Mouse (Mus musculus): ENCODE data around the gene Faim.

Gene Faim

DNA sequence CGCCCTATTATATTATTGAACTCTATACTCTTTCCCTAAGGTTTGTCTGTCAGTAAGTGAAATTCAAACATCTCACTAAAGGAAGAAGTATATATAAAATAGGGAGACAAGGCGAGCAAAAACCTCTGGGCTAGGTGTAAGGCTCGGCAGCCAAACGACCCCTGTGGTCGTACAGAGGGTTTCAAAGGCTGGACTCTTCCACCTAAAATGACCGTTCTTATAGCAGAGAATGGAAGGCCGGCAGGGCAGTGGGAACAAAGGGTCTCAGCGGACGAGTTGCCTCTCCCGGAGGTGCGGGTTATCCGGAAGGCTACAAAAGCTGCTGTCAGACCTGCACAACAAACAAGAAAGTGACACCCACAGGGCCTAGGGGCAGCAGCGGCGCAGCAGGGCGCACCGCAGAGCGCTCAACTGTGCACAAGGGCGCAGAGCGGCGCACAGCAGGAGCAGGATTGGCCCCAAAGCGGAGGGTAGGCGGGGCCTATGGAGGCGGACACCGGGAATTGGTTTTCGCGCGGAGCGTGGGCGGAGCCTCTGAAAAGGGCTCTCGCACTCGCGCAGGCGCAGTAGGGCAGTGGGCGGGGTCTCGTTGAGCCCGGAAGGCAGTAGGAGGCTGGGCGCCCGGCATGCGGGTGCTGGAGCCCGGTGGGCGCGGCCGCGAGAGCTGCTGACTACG lies at the start of gene Faim:
Gene Faim (plus strand): TSS at position 574 of the 676 bp plus-strand sequence.
- peak; percentile 99 for DNase-seq

DNA sequence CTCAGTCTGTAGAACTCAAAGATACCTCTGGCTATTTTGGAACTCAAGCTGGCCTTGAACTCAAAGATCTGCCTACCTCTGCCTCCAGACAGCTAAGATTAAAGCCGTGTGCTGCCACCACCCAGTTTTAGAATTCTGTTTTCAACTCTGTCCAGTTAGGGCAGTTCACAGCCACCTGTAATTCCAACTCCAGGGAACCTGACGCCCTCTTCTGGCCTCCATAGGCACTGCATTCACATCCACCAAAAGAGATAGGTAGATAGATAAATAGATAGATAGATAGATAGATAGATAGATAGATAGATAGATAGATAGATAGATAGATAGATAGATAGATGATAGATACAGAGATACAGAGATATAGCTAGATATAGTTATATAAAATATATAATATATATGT lies 46.9 kb upstream of the Faim start:
- DNase-seq, result no peak

DNA sequence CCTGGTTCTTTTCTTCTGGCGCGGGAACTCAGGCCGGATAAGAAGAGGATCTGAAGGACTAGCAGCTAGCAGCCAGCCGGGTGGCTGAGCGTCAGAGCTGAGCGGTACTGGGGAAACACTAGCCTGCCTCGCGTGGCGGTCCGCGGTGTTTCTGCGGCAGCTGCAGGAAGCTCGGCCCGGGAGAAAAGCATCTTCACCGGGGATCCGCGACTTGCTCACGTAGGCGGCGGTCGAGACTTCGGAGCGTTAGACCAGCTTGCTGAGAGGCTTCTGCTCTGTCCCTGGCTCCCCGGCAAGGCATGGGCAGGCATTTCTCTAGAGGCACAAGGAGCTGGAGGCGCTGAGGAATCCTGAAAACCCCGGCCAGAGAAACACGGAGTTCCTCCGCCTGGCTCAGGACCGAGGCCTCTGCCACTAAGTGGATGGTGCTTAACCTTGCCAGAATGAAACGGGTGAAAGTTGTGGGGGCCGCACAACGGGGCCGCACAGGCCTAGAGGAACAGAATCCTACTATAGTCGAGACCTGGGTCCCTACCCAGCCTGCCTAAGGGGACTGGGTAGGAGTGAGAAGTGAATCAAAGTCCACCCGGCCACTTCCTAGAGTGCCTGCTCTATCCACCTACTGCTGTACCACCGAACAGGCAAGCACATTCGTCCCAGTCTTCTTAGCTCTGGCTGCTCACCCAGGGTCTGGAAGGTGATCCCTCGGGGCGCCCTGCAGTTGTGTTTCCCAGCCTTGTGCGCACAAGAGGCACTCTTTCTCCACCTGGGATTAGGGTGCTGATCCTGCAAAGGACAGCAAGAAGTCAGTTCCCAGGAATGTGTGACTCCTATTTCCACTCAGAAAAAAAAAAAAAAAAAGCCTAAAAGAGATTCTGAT lies 33.8 kb upstream of the Faim start:
- DNase-seq, result no peak

DNA sequence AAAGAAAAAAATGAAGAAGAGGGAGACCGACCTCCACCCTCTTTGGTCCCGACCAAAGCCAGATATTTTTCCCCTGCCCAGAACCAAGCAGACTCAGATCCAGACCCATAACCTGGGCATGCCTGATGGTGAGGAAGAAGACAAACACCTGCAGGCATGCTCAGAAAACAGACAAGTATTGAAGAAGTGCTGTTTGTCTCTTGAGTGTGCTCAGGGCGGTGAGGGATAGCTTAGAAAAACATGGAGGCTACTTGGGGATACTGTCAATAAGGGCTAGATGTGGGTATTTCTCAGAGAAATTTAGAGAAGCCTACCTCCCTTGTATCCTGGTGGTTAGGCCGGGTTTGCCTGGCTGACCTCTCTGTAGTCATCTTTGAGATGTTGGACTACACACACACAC lies 32.9 kb upstream of the Faim start:
- no peak for DNase-seq

DNA sequence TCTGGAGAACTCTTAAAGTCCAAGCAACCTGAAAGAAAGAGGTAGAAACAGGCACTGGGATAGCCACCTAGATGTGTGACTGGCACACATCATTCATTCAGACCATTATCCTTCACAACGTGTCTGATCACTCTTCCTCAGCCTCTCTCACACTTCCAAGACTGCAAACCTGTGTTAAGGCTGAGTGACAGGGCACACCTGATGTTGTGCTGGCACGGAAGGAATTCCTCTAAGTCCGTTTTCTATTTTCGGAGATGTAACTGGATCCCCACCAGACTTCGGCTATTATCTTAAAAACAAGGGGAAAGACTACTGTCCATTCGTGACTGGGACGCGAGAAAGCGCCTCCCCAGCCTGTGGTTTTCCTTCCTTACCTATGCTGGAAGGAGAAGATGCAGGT lies 32.3 kb upstream of the Faim start:
- DNase-seq, result no peak

DNA sequence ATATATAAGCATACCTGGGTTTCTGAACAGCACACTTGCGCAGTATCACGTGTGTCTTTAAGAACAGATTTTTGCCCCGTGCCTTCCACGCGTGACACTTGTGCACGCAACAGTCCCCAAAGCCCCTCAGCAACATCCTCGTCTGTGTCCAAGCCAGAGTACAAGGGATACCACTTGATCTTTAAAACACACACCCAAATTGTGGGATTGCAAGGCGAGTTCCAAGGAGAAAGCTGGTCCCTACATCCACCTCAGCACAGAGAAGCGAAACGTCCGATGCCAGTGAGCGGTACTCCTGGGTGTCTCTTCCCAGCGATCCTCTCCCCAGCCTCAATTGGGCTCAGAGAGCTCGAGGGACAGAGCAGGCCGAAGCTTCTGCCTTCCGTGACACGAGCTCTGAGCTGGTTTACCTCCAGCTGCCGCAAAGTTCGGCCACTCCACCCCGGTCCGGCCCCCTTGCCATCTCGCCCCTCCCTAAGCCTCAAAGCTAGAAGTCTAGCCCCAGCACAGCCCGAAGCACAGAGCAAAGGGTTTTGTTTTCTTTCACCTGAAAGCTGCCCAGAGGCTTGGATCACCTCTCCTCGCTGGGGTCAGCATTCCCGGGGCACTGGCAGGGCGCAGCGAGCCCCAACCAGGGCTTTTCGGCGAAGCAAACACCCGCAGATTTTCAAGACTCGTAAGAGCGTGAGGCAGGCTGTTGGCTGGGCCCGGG lies 31.6 kb upstream of the Faim start:
- no peak for DNase-seq

DNA sequence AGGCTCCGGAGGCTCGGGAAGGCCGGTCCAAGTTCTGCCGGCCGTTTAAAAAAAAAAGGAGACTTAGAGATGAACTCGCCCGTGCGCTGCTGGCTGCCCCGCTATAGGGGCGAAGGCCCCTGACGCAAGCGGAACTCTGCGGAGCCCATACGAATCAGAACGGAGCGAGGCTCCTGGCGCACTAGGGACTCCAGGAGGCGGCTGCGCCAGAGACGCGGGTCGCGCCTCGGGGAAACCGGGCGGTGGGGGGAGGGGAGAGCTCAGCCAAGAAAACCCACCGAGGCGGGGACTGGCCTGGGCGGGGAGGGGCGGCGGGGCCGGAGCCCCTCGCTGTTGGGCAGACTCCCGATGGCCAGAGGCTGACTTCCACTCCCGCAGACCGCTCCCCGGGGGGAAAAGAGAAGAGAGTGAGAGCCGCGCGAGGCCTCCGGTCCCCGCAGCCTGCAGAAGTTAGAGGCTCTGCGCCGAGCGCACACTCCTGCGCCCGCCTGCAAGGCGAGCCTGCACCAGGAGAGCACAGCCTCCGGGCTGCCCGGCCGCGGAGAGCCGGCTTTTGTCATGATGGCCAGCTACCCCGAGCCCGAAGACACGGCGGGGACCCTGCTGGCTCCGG lies 31.0 kb upstream of the Faim start, which contains the start of gene Foxl2:
Gene Foxl2 (plus strand): TSS at position 186 of the 613 bp plus-strand sequence.
- peak; percentile 17 for DNase-seq

DNA sequence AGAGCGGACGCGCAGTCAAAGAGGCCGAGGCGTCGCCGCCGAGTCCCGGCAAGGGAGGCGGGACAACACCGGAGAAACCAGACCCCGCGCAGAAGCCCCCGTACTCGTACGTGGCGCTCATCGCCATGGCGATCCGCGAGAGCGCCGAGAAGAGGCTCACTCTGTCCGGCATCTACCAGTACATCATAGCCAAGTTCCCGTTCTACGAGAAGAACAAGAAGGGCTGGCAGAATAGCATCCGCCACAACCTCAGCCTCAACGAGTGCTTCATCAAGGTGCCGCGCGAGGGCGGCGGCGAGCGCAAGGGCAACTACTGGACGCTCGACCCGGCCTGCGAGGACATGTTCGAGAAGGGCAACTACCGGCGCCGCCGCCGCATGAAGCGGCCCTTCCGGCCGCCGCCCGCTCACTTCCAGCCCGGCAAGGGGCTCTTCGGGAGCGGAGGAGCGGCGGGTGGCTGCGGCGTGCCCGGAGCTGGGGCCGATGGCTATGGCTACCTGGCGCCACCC lies 30.4 kb upstream of the Faim start:
- DNase-seq, result no peak

DNA sequence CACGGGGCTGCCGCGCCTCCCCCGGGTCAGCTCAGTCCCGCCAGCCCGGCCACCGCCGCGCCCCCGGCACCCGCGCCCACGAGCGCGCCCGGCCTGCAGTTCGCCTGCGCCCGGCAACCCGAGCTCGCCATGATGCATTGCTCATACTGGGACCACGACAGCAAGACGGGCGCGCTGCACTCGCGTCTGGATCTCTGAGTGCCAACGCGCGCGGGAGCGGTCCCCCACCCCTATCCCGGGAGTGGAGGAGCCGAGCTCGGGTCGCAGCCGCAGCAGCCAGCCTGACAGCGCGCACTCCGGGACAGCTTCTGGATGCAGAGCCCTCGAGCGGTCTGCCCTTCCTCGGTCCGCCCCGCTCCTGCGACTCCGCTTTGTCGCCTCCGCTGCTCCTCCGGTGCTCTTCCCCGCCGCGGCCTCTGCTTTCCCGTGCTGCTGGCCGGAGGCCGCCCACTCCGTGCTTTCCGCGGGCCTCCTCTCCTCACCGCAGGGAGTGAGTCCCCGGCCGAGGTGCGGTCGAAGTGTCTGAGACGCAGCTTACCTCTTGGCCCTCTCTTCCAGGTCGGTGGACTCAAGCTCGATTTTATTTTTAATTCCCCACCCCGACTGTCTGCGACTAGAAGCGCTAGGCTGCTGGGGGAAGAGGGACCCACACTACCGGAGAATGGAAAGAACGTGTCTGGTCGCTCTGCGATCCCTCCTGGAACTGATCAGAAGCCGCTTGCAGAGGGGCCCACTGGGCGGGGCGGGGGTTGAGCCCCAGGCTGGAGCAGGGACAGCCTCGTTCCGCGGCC lies 29.4 kb upstream of the Faim start:
- DNase-seq, result no peak

DNA sequence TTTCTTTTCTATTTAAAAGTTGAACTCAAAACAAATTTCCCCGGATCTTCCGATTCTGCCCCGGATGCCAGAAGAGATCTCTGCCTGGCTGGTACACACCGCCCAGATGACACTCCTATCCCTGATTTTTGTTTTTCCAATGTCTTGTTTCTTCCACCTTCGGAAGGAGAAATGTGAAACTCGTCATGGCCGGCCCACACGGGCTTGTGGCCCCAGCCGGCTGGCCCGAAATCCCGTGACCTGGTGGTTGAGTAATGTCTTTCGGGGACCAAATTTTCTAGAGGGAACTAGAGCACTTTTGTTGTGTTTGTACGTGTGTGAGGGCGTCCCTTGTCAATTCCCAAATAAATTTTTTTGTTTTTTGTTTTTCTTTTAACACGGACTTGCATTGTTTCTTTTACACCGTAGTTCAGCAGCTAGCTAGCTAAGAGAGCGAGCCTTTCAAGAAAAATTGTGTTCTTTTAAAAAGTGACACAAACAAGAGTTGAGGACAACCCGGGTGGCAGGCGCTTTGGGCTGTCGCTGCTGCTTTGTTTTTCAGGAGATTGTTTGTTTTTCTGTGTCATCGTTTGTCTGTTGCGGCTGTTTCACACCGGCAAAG lies 28.3 kb upstream of the Faim start:
- no peak for DNase-seq

DNA sequence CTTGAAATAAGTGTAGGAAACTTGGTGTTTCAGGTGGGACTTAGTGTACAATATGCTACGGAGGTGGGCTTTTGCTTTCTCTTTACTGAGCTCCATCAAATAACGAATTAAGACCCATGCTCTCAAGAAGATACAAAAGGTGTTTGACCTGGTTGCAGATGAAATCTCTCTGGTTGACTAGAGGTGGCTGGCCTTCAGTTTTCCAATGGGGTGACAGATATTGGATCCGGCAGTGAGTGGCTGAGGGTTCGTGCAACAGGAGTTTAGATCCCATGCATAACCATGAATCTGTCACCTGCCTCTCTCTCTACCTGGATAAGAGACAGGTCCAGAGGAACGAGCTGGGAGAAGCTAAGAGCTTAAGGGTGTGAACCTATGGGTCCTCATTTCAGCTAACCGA lies 27.5 kb upstream of the Faim start:
- no peak for DNase-seq

DNA sequence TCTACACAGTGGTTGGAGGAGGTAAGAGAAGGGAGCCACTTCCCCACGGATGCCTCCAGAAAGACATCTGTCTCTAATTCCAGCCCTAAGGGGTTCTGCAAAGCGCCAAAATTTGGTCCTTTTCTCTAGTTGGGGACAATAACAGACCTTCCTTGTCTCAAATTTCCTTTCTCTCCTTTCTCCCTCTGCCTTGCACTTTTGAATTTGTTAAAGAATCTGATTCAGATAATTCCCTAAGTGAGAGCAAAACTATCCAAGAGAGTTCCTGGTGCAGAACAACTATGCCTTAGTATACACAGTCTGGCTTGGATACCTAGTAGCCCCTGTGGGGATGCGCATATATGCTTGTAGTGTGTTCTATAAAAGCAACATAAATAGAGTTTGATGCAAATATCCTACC lies 26.3 kb upstream of the Faim start:
- no peak for DNase-seq

DNA sequence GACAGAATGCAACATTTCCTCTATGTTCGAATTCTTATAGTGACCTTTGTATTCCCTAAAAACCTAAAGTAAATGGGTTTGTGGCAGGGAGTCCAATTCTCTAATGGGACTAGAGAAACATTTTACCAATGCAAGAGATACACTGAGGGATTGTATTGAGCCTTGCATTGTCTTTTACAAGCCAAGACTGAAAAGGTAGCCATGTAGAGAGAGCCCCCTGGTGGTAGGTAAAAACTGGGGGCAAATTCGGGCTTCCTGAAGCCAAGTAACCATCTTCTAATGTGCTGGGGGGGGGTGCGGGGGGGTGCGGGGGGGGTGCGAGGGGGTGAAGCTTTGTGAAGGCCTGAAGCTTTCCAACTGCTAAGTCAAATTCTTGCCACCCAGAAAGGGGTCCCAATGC lies 25.8 kb upstream of the Faim start:
- no peak for DNase-seq

DNA sequence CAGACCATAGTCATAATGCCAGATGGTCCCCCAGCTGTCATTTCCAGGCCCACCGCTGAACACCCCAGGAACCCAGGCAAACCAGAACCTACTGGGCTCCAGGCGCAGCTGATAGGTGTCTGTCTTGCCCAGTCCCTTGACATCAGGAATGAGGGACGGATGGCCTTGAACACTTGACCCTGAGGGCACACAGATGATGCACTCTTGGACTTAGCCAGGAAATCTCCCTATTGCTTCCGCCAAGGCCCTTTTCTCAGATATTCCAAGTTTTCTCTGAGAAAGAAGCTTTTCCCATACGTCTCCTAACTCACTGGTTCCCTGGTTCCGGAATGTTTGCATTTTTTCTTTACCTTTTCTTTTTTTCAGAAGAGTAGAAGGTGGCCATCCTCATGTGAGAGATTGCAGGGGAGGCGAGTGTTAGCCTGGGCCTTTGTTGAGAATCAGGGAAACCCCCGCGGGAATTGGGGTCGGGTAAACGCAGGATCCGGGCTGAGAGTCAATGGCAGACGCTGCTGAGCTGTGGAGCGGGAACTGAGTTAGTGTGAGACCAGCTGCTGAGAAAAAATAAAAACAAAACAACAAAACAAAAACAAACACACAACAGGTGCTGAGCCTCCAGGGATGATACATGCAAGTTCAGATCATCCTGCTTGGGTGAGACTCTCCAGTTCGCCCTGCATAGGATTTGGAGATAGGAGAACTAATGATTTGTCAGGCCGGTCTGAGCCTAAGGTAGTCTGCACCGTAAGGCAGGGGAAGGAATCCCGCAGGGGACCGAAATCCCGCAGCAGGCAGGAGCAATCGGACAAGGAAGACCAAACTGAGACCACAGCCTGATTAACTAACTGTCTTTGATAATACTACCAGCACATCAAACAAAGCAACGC lies 24.3 kb upstream of the Faim start:
- no peak for DNase-seq

DNA sequence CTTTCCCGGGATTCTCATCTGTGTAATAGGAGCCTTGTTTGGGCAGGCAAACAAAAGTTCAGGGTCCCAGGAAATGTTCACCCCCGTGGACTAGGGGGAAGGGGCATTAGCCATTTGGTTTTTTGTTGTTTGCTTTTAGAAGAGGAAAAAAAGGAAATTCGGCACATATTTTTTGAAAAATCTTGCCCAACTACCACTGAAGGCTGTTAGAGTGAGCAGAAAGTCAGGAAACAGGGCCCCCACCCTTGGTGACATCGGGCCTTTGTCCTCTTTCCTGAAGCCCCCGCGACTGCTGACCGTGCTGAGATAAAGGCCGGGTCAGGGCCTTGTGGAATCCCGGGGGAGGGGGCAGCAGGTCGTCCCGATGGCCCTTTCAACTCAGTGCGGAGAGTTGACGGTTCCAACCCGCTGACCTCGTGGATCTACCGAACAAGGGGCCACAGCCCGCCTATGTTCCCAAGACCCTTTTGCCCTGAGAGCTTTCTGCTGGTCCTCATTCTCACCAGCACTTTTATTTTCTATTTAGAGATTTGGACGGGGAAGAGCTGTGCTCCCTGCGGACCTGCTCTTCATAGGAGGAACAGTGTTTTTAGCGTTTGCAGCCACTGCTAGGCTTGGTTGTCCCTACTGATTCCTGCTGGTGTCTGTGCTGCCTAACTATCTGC lies 23.6 kb upstream of the Faim start:
- no peak for DNase-seq

DNA sequence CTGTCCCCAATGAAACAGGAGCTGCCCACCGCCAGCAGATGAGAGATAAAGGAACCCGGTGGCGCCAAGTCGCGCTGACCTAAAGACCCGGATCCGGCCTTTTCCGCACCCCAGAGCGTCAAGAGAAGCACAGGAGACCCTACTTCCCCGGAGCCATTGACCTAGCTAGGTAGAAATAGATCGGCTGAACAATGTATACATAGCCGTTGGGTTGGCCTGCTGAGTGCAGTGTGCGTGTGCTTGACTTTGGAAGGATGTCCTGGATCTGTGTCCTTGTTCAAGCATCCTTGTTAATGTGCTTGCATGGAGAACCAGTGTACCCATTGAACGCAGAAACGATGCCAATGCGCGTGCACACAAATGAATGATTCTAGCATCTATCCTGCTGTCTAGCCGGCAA lies 22.5 kb upstream of the Faim start:
- no peak for DNase-seq

DNA sequence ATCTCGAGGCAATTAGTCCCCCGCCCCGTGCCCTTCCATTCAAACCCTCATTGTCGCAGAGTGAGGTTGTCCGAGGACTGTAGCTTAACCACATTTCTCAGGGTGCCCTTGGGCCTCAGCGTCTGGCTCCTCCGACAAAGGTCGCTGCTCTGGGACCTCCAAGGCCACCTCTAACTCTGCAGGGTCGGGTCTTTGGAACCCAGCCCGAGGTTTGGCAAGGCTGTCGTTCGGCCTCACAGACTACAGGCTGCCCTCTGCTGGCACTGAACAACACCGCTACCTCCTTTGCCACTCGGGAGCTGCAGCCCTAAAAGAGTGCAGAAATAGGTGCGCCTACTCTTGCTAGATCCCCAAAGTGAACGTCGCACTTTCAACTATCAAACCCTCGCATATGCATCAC lies 21.1 kb upstream of the Faim start:
- DNase-seq, result no peak

DNA sequence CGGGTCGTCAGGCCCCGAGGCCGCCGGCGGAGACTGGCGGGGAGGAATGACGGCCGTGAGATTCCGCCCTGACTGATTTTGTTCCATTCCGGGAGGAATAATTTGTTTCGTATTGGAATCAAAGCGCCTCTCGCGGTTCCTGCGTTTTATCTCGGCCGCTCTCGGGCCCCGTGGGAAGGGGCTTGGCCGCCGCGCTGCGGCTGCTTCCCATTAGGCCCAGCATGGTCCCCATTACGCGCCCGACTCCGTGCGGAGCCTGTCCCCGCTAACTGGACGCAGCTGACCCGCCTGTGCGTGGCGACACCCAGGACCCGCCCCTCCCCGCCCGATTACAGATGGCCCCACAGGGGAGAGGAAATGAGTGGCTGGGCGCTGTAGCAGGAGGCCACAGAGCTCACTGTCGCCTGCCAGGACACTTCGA lies 13.1 kb upstream of the Faim start:
- no peak for DNase-seq

DNA sequence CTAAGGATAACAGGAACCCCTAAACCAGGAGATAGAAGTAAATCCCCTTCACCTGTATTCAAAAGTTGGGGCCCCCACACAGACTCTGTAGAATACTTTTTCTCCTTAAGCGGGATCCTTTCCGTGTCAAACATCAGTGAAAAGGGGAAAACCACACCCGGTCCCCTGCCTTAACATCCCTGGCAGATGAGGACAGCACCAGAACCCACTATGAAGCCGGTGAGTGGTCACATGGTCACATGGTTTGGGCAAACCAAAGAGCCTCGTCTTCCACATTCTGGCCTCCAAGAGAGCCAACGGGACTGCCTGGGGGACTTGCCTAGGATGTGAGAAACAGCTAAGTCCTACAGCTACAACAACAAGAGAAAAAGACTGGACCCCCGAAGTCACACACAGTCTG lies 12.6 kb upstream of the Faim start:
- DNase-seq, result no peak

DNA sequence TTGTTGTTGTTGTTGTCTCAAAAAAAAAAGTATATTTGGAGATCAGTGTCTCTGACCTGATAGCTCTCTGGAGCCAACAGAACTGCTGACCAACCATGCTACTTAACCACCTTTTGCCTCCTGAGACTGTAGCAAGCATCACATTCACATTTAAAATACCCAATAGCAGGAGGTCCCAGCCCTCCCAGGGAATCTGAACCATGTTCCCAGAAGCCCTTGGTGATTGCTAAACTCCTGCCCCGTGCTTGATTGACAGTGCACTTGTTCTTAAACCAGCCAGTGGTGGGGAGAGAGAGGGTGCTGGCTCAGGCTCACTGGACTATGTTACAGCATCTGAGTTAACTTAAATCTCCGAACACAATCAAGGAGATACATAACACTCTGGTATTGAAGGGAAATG lies 11.3 kb upstream of the Faim start:
- no peak for DNase-seq
